Mouse (Mus musculus): ENCODE results near the gene Gm3633.
"Not testable (repeated sequence)": the region's sequence is repeated elsewhere in the genome, so short reads cannot be mapped to it uniquely, and the experiment has no call there.

Gm3633 gene

GRCm38 (mm10) chr14:42641817-42642216 lies at the start of gene Gm3633:
Gene Gm3633, minus strand, starts transcription at chr14:42641917.
- DNase-seq (ENCODE audit: low read depth, low spot score): not testable (repeated sequence)

GRCm38 (mm10) chr14:42655638-42656037 lies 13.9 kb upstream of the Gm3633 start, which contains the start of gene Gm10378:
Gene Gm10378, plus strand, starts transcription at chr14:42655938.
- not testable (repeated sequence) for DNase-seq (ENCODE audit: low read depth, low spot score)

- not testable (repeated sequence) for DNase-seq (ENCODE audit: low read depth, low spot score)
Observed at GRCm38 (mm10) chr14:42599782-42600181, 41.9 kb downstream of the Gm3633 start, which contains the start of gene Gm17124. Gene Gm17124, minus strand, starts transcription at chr14:42599882.

Measured in embryo, embryonic 11.5 days (tissue).